Mouse (Mus musculus) layer of hippocampus, adult 18-20 months (tissue): ENCODE data around the gene Olfr502. TPM values are rescaled to one million over a fixed set of nuclear protein-coding genes. Genes with fewer than 3 reads are reported as not detected.
"Not testable (repeated sequence)": the region's sequence is repeated elsewhere in the genome, so short reads cannot be mapped to it uniquely, and the experiment has no call there.

ENCODE experiments used
- DNase-seq, 2 experiments: peaks; one replicate each; pipeline ENCODE4 v3.0.0; 2022; ENCODE audit warnings: low spot score in 2 of 2
- long read RNA-seq: library from polyadenylated mRNA; stranded (forward); transcript quantifications from one replicate; pipeline ENCODE4 v2.0.0, GENCODE M21; 2021
- total RNA-seq, 2 experiments: library from RNA; stranded (reverse); gene quantifications; 2 replicates each; pipeline ENCODE4 v1.2.3; 2021

Gene Olfr502
- total RNA-seq: not detected
- long read RNA-seq: 0 reads

- DNase-seq: no peak
Measured at GRCm38 (mm10) chr7:108524965-108525364, at the start of gene Olfr502. Olfr502 (minus strand) TSS chr7:108525065.

GRCm38 (mm10) chr7:108565693-108566092 lies 40.8 kb upstream of the Olfr502 start, which contains the start of gene Olfr504:
Olfr504 (minus strand) TSS chr7:108565793.
- DNase-seq: no peak

- DNase-seq: not testable (repeated sequence)
Measured at GRCm38 (mm10) chr7:108544227-108544626, 19.4 kb upstream of the Olfr502 start, which contains the start of gene Olfr503. Olfr503 (plus strand) TSS chr7:108544527.

- DNase-seq: no peak
Measured at GRCm38 (mm10) chr7:108542416-108542815, 17.6 kb upstream of the Olfr502 start.

Other genes with a start within 250 kb of the Olfr502 start
- not detected for gene Olfr490, start 236.1 kb downstream of the Olfr502 start, total RNA-seq
- not detected for gene Olfr491, start 211.6 kb downstream of the Olfr502 start, total RNA-seq
- gene Olfr492, start 201.4 kb downstream of the Olfr502 start, total RNA-seq: not detected
- not detected for gene Olfr493, start 178.1 kb downstream of the Olfr502 start, total RNA-seq
- not detected for gene Olfr494, start 159.7 kb downstream of the Olfr502 start, total RNA-seq
- not detected for gene Olfr495, start 131.9 kb downstream of the Olfr502 start, total RNA-seq
- not detected for gene Olfr497, start 104.6 kb downstream of the Olfr502 start, total RNA-seq
- gene Olfr498, start 59.7 kb downstream of the Olfr502 start, total RNA-seq: not detected
- gene Olfr503, start 19.5 kb upstream of the Olfr502 start, total RNA-seq: not detected
- gene Olfr504, start 40.7 kb upstream of the Olfr502 start, total RNA-seq: not detected
- gene Olfr506, start 85.7 kb upstream of the Olfr502 start, total RNA-seq: not detected
- not detected for gene Olfr507, start 96.7 kb upstream of the Olfr502 start, total RNA-seq
- not detected for gene Olfr508, start 104.9 kb upstream of the Olfr502 start, total RNA-seq
- not detected for gene Olfr509, start 126.8 kb upstream of the Olfr502 start, total RNA-seq
- gene Olfr510, start 141.4 kb upstream of the Olfr502 start, total RNA-seq: not detected
- gene Olfr512, start 188.3 kb upstream of the Olfr502 start, total RNA-seq: not detected
- gene Olfr513, start 225.9 kb upstream of the Olfr502 start, total RNA-seq: not detected